Mouse (Mus musculus) layer of hippocampus, postnatal 36 days (tissue): ENCODE data around the gene Rin2. TPM values are rescaled to one million over a fixed set of nuclear protein-coding genes. Genes with fewer than 3 reads are reported as not detected.

Experiments used
- DNase-seq, 2 experiments: peaks; one replicate each; pipeline ENCODE4 v3.0.0; 2022
- total RNA-seq, 2 experiments: library from RNA; stranded (reverse); gene quantifications; 2 replicates each; pipeline ENCODE4 v1.2.3; 2021

Rin2 gene
- total RNA-seq, 2 experiments from 2014 or later = 22.3 to 40.7 TPM

DNA sequence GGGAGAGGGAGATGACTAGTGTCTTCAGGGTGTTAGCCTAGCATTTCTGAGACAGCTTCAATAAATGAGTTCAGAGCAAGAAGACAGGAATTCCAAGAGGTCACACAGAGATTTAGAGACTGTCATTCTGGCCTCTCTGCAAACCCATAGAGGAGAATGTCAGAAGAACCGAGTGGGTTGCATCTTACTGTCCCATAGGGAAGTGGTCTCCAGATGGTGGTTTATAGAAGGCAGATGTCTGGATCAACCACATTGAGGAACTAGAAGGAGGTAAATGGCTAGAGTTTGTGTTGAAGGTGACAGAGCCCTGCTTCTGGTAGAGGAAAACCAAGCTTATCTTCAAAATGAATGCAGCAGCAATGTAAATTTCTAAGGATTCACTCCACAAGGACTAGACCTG, 61.5 kb downstream of the Rin2 start:
- no peak for DNase-seq

DNA sequence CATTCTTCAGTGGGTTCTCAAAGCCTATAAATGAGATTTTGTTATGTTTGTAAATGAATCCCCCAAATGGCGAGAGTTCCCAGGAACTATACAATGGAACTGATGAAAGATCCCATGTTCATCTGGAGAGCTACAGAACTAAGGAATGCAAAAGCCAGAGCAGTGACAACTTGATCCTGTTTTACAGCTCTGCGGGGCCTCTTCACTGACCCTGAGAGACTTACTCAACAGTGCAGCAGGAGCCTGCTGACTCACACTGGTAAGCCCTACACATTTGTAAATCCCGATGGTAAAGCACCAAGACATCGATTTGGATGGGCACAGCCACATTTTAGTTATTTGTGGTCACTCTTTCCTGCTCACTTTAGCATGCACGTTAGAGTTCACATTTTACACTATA, 62.2 kb downstream of the Rin2 start:
- no peak for DNase-seq

DNA sequence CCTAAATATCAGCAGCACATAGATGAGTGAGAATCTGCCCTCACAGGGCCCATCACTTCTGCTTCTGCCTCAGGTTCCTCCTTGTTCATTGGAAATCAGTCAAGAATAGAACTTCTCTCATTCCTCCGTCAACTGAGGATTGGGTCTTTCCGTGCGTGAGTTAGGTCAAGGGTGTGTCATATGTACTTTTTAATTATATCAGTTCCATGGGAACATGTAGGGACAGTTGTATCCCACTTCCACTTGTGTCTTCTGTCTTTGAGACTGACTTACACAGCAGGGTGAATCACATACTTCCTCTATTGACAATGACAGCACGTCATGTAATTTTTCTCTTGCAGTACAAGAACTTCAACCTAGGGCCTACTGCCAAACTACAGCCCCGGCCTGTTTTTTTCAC, 65.7 kb downstream of the Rin2 start:
- DNase-seq = no peak

DNA sequence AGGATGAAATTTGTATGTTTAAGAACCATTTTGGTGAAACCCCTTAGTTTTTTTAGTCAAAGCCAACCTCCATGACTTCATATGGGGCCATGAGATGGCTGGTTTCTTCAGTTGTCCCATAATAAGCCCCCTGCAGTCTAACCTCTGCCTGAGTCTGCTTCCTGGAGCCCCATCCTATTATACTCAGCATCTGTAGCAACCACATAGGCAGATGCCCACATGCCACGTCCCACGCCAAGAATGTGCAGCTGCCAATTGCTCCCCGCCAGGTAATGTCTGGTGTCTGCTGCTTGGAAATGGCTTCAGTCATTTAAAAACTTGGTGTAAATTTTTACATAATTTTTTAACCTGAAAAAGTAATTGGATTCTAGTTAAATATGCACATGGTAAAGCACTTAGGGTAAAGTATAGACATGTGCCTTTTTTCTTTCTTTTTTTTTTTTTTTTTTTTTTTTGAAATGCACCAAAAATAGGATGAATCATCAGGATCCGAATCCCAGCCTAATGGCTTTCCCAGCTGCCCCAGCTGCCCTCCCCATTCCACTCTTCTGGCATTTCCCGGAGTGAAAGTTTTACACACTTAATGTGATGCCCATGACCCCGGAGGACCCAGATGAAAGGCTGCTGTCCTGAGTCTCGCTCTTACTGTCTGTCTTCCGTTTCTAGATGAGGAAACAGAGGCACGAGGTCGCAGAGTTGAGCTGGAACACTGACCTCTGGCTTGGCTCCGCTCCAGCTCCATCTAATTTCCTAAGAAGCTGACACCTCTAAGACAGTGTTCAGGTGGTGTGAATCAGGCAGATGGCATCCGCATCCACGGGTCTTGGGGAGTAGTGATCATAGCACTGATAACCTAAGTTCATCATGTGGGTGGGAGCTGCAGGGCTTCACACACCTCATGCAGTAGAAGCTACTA, 68.0 kb downstream of the Rin2 start:
- no peak for DNase-seq

DNA sequence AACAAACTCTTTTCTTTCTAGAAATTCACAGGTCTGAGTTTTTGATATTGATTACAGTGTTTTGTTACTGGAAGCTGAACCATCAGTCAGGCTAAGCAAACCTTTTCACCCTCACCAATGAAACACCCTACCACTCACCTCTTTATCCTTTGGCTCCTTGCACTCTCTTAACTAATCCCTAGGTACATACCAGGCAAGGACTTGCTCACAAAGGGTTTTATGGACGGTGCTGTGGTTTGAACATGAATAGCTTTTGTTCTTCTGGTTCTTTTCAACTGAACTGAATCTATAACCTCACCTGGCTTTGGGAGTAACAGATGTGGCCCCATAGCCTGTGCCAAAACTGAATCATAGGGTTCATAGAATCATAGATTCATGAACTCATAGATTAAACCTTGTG, 71.4 kb downstream of the Rin2 start:
- DNase-seq = no peak

DNA sequence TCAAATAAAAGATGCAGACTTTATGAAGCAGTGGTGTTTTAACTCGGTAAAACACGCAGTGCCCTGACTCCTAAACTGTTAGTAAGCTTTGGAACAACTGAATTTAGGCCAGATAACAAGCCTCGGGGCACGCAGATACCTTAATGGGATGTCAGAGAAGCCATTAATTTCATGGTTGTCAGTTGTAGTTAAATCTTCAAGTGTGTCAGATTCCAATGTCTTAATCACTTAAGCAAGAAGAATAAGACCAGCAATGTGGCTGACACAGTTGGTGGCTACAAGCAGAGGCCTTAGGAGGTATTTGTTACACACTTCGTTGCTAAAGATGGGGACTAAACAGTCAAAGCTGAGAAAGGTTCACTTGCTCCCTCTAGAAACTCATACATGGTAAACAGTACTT, 74.6 kb downstream of the Rin2 start:
- DNase-seq = no peak

DNA sequence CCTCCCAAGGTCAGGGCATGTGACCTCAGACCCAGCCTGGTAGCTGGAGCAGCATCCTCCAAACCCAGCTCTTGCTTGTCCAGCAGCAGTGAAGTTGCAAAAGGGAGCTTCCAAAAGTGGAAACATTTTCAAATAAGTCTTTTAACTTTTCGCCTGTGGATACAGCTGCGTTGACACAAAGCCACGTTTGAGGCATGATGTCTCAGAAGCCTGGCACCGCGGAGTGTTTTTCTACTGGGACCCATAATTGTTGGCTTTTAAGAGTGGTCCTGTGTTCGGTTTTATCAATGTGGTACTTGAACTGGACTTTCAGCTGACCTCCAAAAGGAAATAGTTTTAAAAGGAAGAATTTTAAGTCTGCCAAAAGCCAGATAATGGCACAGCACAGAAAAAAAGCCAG, 77.6 kb downstream of the Rin2 start:
- no peak for DNase-seq

DNA sequence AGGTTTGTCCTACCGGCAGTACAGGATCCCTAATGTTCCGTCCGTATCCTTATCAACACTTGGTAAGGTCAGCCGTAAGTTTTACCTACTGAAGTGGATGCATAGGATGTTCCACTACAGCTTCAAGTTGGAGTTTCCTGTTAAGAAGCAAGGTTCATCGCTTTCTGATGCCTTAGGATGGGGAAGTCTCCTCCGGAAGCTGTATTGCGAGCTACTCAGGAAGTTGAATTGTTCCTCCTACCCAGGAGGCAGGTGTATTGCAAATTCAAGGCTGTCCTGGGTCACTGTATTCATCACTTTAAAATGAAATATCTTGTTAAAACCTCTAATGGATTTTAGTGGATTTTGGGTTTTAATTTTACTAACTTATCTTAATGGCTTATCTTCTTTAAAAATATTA, 79.0 kb downstream of the Rin2 start:
- DNase-seq = no peak

DNA sequence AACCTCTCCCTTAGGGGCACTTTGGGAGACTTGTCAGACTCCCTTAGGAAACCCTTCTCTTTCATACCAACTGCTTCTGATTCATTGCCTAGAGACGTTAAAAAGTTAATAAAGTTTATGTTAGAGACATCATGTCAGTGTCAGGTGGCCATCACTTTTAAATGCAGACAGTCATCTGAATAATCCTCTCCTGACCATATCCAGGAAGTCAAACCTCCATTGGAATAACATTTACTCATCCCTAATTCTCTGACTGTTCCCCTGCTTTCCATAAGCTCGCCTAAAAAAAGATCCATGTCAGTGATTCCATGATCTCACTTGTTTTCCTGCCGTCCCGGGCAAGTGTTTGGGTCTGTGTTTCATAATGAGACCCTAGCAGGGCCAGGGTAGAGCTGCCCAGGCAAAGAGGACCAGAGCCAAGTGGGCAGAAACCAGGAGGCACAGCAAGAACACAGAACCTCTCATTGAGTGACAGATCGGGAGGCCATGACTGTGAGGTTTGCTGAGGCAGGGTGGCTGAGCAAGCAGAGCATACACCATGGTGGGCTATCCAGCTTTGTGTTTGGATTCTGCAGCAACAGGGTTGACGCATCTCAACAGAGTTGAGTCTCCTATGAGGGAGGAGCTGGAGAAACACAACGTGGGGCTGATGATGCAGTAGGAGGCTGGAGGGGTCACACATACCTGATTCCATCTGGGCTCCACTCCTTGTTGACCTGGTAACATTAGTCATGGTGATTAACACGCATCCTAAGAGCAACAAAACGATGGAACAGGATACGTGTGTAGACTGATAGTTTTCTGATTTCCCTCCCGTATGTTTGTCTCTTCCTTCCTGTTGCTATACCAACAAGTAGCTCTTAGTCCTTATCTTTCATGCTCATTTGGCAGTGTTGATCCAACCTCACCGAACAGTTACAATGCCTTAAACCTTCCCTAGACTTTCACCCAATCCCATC, 81.1 kb downstream of the Rin2 start:
- DNase-seq = no peak

DNA sequence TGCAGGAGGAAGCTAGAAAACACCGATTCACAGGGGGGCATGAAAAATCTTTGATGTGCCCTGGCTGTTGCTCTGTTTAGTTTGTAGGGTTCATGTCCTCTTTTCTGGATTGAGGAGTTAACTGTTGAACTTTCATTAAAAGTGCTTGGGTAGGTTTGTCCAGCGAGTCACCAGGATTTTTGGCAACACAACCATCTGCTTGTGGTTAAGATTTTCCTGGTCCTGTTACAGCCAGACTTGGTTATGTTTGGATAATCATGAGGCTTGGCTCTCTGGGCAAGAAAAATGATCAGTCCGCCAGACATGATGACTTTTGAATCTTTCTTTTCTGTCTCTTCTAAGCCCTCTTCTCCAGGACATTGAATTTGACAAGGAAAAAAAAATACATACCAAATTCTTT, 85.1 kb downstream of the Rin2 start:
- DNase-seq = no peak

DNA sequence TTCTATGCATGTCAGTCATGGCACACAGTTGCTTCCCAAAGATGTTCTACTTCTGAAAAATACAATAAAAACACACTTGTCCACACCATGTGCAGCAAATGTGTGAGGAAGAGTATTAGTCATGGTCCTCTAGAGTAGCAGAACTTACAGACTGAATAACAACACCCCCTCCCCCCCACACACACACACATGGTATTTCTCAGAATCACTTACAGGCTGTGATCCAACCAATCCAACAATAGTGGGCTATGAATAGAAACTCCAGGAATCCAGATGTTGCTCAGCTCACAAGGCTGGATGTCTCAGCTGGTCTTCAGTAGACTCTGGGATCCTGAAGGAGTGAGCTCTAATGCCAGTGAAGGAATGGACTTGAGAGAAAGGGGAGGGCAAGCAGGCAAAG, 86.4 kb downstream of the Rin2 start:
- no peak for DNase-seq

DNA sequence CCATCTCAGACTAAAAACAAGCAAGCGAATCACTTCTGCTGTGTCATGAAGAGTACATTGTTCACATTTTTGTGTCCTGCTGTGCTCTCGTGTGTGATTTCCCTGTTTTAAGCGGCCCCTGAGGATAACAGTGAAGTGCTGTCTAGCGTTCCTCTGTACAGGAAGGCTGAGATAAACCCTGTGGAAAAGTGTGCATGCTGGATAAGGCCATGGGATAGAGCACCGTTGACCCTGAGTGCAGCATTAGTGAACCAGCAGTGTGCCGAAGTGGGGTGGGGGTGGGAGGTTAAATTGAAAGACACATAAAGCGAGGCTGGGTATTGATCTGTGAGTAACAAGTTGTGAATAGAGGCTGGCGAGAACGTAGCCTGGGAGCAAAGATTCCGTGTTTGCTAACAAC, 94.9 kb downstream of the Rin2 start:
- DNase-seq = no peak

DNA sequence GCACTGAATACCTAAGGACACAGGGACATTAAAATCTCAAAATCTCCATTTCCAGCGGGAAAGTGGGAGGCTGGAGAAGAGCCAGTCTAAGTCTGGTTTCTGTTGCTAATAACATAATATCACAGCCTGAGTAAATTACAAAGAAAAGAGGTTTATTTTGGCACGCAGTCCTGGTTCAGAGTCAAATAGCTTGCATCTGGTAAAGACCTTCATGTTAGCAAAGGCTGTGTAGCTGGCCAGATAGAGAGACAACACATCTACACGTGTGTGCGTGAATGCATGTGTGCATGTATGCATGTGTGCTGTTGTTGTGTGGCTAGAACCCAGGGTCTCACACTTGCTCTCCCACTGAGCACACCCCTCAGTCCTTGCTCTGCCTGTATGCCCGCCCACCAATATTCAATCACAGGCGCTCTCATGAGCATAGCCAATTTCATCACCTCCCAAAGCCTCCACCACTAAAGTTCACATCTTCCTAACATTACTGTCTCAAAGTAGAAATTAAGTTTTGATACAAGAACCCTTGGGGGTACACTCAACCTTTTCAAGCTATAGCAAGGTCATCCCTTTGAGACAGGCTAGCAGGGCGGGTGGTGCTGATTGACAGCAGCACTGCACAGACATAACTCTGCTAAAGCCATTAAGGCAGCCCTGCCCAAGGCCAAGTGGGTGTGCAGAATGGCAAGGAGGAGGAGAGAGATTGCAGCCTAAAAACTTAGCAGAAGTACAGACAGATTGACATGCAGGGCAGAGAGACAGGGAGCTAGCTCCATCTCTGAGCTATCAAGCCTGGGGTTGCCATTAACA, 95.9 kb downstream of the Rin2 start:
- DNase-seq = no peak

DNA sequence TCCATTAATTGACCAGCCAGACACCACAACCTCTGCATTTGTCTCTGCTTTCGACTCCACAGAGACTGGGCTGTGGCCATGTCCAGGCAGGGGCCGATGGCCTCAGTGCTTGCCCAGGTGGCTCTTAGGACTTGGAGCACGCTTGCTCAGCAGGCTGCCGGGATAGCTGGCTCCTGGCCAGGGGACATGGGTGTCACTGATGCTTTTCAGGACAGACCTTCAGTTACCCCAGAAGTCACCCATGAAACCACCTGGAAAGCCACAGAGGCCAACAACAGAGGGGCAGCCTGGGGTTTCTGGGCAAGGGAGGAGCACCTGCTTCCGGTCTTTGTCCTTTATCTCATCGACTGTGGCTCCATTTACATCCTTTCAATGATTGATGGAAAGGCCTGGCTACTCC, 108.2 kb downstream of the Rin2 start:
- no peak for DNase-seq

DNA sequence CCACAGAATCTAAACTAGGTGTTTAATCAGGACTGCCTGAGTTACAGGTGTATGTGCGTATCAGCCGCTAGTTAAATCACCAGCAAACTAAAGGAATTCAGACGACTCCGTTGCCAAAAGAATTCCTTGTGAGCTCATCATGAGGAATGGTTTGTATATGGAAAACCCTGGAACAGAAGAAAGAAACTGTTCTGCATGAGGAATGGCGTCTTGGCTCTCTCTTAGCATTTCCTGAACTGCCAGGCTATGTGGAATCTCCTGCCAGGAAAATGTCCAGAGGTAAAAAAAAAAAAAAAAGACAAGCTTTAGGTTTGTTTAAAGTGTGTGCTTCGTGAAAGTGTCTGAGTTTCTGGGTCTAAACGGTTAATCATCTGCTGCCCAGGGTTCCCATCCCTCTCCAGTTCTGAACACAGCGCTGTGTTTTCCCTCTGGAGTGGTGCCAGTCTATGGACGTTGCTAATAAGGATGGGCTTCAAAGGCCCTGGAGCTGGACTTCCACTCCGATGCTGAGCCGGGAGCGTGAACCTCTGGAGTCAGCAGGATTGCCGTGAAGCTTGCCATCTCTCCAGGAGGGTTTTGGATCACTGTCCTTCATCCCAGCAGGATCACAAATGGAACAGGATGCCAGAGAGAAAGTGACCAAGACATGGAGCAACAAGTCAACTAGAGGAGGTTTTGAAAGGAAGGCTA, 109.4 kb downstream of the Rin2 start:
- DNase-seq = no peak

DNA sequence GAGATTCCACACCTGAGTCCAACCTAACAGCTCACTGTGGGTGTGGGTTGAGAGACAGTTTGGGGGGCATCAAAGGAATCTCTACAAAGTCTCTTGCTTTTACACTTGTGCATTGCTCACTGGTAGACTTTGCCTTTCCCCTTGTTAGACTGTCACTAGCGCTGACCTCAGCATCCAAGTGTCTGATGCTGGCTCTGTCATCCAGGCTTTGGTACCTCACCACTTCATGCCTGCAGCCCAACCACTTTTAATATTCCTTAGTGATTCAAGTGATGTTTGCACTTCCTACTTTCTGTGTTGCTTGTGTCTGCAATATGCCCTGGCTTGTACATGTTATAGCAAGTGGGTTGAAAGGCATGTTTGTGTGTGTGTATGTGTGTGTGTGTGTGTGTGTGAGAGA, 109.9 kb downstream of the Rin2 start:
- DNase-seq = no peak

DNA sequence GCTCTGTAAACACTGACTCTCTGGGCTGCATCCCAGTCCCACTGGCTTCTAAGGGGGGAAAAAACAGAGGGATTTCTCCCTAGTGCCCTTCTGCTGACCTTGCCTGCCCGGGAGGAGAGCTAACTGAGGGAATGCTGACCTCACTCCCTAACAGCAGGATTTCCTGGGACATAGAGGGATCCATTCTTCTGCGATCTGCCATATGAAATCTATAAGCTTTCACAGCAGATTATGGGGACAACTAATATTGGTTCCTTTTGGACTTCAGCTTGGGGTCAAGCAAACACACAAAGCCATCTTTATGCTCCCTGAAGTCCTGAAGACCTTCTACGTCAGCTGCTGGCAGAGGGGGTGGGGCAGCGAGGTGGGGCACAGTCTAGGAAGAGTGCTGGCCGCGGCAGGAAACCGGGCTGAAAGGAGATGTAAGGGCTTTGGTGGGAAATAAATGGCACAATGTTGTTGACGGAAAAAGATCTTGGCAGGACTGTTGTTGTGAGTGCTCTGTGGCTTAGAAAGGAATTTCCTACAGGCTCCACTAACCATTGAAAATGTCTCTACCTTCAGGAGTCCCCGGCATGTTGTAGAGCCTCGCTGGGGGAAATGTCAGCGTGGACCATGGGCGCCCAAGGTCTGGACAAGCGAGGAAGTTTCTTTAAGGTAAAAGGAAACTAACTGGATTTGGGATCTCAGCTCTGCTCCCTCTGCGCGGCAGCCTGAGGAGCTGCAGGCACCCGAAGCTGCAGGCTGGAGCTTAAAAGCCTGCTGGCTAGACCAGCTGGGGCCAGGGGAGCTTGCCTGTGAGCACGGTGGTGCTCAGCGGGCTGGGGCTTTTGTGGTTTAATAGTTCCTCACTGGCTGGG, 111.0 kb downstream of the Rin2 start:
- peak; percentile 18 to 23 for DNase-seq

DNA sequence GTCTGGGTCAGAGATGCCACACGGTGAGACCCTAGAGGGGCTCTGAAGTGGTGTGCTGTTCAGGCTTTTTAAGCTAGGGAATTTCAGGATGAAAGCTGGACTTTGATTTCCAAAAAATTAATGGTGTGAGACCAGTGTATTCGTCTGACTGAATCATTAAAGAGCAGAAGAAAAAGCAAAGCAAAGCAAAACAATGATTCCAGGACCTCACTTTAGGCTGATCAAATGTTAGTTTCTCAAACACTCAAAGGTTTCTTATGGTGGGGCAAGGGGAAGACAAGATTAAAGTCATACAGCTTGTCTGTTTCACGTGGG, 111.6 kb downstream of the Rin2 start:
- no peak for DNase-seq

DNA sequence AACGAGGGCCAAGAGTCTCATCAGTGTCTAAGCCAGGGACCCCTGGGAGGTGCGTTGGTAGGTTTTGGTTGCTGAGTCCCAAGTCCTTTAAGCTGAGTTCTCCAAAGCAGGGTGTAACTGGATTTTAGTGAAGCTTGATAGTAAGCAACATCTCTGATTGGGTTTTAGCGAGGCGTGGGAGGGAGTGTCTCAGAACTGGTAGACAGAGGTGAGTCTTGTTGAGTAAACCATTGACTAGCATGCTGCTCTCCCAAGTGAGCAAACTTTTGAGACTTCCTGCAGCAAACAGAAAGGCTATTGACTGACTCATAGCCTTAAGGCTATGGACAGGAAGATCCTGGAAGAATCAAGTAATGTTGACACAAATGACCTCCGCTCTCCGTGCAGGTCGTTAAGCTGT, 112.5 kb downstream of the Rin2 start:
- DNase-seq = no peak

DNA sequence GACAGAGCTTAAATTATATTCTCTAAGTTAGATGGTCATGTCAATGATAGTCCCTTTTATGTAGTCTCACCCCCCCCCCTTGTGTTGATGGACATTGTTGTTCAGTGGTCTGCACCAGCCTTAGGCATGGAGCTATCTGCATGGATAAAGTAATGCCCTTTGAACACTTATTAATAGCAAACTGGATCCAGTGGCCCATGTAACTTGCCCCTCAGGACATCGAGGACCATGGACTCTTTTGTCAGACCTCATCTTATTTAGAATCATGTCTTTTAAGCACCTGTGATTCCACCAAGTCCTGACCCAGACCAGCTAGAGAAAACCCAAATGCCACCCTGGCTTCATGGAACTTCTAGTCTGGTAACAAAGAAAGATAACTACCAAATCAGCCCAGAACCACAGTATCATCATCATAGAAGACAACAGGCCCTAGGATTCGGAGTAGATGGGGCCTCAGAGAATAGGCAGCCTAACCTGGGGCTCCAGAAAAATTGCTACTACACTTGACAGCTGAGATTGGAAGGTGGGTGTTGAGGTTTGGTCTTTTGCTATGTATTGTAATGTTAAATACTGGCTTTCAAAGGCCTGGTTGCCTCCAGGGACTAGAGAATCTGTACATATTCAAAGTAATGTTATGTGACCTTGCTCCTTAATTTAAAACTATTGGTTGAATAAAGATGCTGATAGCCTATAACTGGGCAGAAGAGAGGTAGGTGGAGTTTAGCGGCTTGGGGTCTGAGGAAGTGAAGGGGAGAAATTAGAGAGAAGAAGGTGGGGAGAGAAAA, 113.7 kb downstream of the Rin2 start:
- DNase-seq = no peak
